In genomic region chr1:176053653-176054052, GRCm38 (mm10) we compare ENCODE assay signal across 13 mouse cellular contexts.
"Had no signal": no experiment of that assay in that cellular context is flagged by ENCODE, and none has a peak within 500 bp of the region (broad histone marks: within the 10 kb centered on the region; RNA-seq: fewer than 3 reads in every experiment).

No protein-coding gene starts in this region.

- ATAC-seq: intestine, postnatal 0 days; liver, postnatal 0 days had no signal

- DNase-seq: kidney, adult 2 months; kidney, postnatal 14 days; kidney, postnatal 4 days; liver, postnatal 0 days; lung, postnatal 36 days; midbrain, embryonic 14.5 days; thymus, adult 18-20 months; thymus, postnatal 36 days had no signal

- H3K4me2 ChIP-seq: limb, embryonic 15.5 days; liver, embryonic 11.5 days; midbrain, embryonic 11.5 days had no signal

- H3K9ac ChIP-seq: limb, embryonic 15.5 days; liver, embryonic 14.5 days; liver, postnatal 0 days had no signal

- H3K9me3 ChIP-seq: limb, embryonic 15.5 days had no signal

- H3K27me3 ChIP-seq: limb, embryonic 15.5 days had no signal

- H3K36me3 ChIP-seq: limb, embryonic 15.5 days had no signal

- H3K27ac ChIP-seq: limb, embryonic 15.5 days; liver, embryonic 14.5 days had no signal

- H3K4me3 ChIP-seq: limb, embryonic 15.5 days had no signal
